Mouse (Mus musculus) MEL (cell line): ENCODE measurements around the gene Ascc2.

ENCODE experiments used
- CTCF ChIP-seq, 3 experiments: IDR thresholded peaks in 2 of 3; conservative IDR thresholded peaks in 1 of 3; 2 replicates each; pipeline ENCODE4 v1.5.1; 2011 to 2012; ENCODE audit warnings: low read length in 3 of 3, low read depth in 2 of 3, mild to moderate bottlenecking in 2 of 3, improper control_type of control experiment in 1 of 3, inconsistent platforms in 1 of 3, mixed read lengths in 1 of 3, moderate library complexity in 1 of 3; ENCODE audit not compliant: control insufficient read depth in 1 of 3, insufficient read depth in 1 of 3, poor library complexity in 1 of 3, severe bottlenecking in 1 of 3
- ELF1 ChIP-seq: IDR thresholded peaks from 2 replicates; pipeline ENCODE4 v1.6.1; 2014; ENCODE audit warnings: low read depth, mild to moderate bottlenecking, inconsistent platforms, low read length, improper control_type of control experiment, moderate library complexity
- EP300 ChIP-seq, 2 experiments: IDR thresholded peaks; 2 replicates each; pipeline ENCODE4 v1.6.1; 2011; ENCODE audit warnings: improper control_type of control experiment in 2 of 2, low read length in 2 of 2, low read depth in 1 of 2, mild to moderate bottlenecking in 1 of 2
- ETS1 ChIP-seq: IDR thresholded peaks from 2 replicates; pipeline ENCODE4 v1.6.1; 2012; ENCODE audit warnings: low read depth, mild to moderate bottlenecking, inconsistent platforms, low read length, improper control_type of control experiment, moderate library complexity
- GATA1 ChIP-seq: IDR thresholded peaks from 2 replicates; pipeline ENCODE4 v1.6.1; 2011; ENCODE audit warnings: low read depth, low read length, improper control_type of control experiment
- JUND ChIP-seq: IDR thresholded peaks from 2 replicates; pipeline ENCODE4 v1.6.1; 2011; ENCODE audit warnings: low read depth, mild to moderate bottlenecking, improper control_type of control experiment, low read length
- POLR2A ChIP-seq, 2 experiments: IDR thresholded peaks; 2 replicates each; pipeline ENCODE4 v1.6.1; 2011 to 2012; ENCODE audit warnings: low read length in 2 of 2, mild to moderate bottlenecking in 2 of 2, control low read depth in 1 of 2, improper control_type of control experiment in 1 of 2, low read depth in 1 of 2, moderate library complexity in 1 of 2; ENCODE audit not compliant: control insufficient read depth in 1 of 2, insufficient read depth in 1 of 2, poor library complexity in 1 of 2
- RCOR1 ChIP-seq: IDR thresholded peaks from 2 replicates; pipeline ENCODE4 v1.6.1; 2012; ENCODE audit warnings: low read depth, mild to moderate bottlenecking, inconsistent platforms, low read length, improper control_type of control experiment
- USF2 ChIP-seq, 2 experiments: IDR thresholded peaks; 2 replicates each; pipeline ENCODE4 v1.6.1; 2011 to 2012; ENCODE audit warnings: improper control_type of control experiment in 2 of 2, low read length in 2 of 2, borderline replicate concordance in 1 of 2, inconsistent platforms in 1 of 2, low read depth in 1 of 2, mild to moderate bottlenecking in 1 of 2; ENCODE audit not compliant: insufficient read depth in 1 of 2
- ZMIZ1 ChIP-seq: IDR thresholded peaks from 2 replicates; pipeline ENCODE4 v1.6.1; 2012; ENCODE audit warnings: low read depth, mild to moderate bottlenecking, inconsistent platforms, low read length, improper control_type of control experiment, moderate library complexity

DNA sequence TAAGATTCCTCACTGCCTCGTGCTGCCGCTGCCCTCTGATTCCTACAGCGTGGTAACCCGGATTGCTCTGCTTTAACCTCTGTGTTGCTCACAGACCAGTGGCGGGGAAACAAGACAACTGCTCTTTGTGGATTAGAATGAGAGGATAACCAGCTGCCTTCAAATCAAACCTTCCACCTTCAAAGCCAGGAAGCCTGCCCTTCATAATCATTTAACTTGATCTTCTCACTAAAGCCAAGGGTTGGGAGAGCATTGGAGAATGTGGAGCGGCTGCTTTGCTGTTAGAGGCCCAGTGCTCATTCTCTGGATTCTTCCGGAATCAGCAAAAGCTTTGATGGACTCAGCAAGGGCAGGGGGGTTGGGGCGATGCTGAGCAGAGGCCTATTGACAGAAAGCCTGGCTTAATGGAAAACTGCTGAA lies 7.7 kb upstream of the Ascc2 start:
- TF ChIP-seq ZMIZ1 (no peak), GATA1 (no peak), JUND (no peak), RCOR1 (no peak), CTCF (IDR thresholded peaks at IDR 0.05 in 2 of 3, conservative IDR thresholded peaks at IDR 0.05 in 1 of 3; ENCODE audit: control insufficient read depth in 1 of 3, insufficient read depth in 1 of 3, low read depth in 2 of 3, low read length in 3 of 3, poor library complexity in 1 of 3, severe bottlenecking in 1 of 3) (no peak), ETS1 (no peak), POLR2A (IDR thresholded peaks at IDR 0.05; ENCODE audit: control insufficient read depth in 1 of 2, insufficient read depth in 1 of 2, low read depth in 1 of 2, low read length in 2 of 2, poor library complexity in 1 of 2) (no peak), ELF1 (no peak), EP300 (IDR thresholded peaks at IDR 0.05; ENCODE audit: low read depth in 1 of 2, low read length in 2 of 2) (no peak), USF2 (IDR thresholded peaks at IDR 0.05; ENCODE audit: borderline replicate concordance in 1 of 2, insufficient read depth in 1 of 2, low read depth in 1 of 2, low read length in 2 of 2) (no peak)
